22 mouse cellular contexts compared by ENCODE assay signal in the genomic region with DNA sequence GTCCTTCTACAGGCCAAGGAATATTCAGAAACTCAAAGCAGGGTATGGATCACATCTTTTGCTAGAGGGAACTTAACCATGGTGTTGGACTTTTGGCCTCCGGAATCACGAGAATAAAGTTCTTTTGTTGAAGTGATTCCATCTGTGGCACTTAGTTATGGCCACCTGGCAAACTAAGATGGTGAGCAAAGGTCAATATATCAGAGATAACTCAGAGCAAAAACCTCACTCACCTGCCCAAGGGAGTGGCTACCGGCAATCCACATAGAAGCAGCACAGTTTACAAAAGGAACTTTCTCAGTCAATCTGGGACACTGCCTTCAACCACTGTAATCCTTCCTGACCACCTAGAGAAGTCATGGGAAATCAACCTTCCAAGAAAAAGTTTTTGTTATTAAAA.
"Had no signal": no experiment of that assay in that cellular context is flagged by ENCODE, and none has a peak within 500 bp of the region (broad histone marks: within the 10 kb centered on the region; RNA-seq: fewer than 3 reads in every experiment).

No protein-coding gene starts in this region.

- H3K27ac ChIP-seq: heart, embryonic 10.5 days; hindbrain, embryonic 10.5 days; hindbrain, embryonic 12.5 days; hindbrain, embryonic 15.5 days; hindbrain, postnatal 0 days; layer of hippocampus, adult 2 months; left cerebral cortex, adult 2 months; limb, embryonic 10.5 days; limb, embryonic 12.5 days; liver, embryonic 13.5 days had no signal

- H3K4me2 ChIP-seq: heart, embryonic 12.5 days; hindbrain, embryonic 12.5 days; hindbrain, embryonic 15.5 days; limb, embryonic 12.5 days; liver, embryonic 13.5 days had no signal

- H3K9ac ChIP-seq: forebrain, postnatal 0 days; heart, embryonic 12.5 days; hindbrain, embryonic 12.5 days; hindbrain, embryonic 15.5 days; limb, embryonic 12.5 days; liver, embryonic 13.5 days had no signal

- H3K4me1 ChIP-seq: heart, embryonic 10.5 days; heart, embryonic 12.5 days; hindbrain, embryonic 10.5 days; hindbrain, embryonic 12.5 days; hindbrain, embryonic 15.5 days; limb, embryonic 10.5 days; limb, embryonic 12.5 days; liver, embryonic 13.5 days had no signal

- H3K36me3 ChIP-seq: hindbrain, embryonic 12.5 days; hindbrain, embryonic 15.5 days had no signal

- DNase-seq: forebrain, postnatal 0 days; gastrocnemius, postnatal 25 days; heart, adult 18-20 months; heart, postnatal 10 days; heart, postnatal 4 days; kidney, adult 18-20 months; kidney, adult 8-10 months; kidney, postnatal 10 days; kidney, postnatal 25 days; kidney, postnatal 4 days; liver; liver, embryonic 13.5 days had no signal

- H3K4me3 ChIP-seq: heart, embryonic 10.5 days; heart, embryonic 12.5 days; hindbrain, embryonic 10.5 days; hindbrain, embryonic 12.5 days; hindbrain, embryonic 15.5 days; layer of hippocampus, adult 2 months; left cerebral cortex, adult 2 months; limb, embryonic 10.5 days; limb, embryonic 12.5 days; liver, embryonic 13.5 days had no signal

- ATAC-seq: forebrain, postnatal 0 days; hindbrain, postnatal 0 days had no signal

- H3K9me3 ChIP-seq: heart, embryonic 10.5 days; heart, embryonic 12.5 days; hindbrain, embryonic 10.5 days; hindbrain, embryonic 12.5 days; hindbrain, embryonic 15.5 days; limb, embryonic 10.5 days; limb, embryonic 12.5 days; liver, embryonic 13.5 days had no signal

- H3K27me3 ChIP-seq: heart, embryonic 12.5 days; hindbrain, embryonic 15.5 days; liver, embryonic 13.5 days had no signal
